Mouse (Mus musculus): ENCODE measurements around the gene Slc11a2. TPM values are rescaled to one million over a fixed set of nuclear protein-coding genes. Genes with fewer than 3 reads are reported as not detected.
"Not testable (repeated sequence)": the region's sequence is repeated elsewhere in the genome, so short reads cannot be mapped to it uniquely, and the experiment has no call there.

Slc11a2 gene
- total RNA-seq, 1 experiment from 2014 or later: 111 TPM

DNA sequence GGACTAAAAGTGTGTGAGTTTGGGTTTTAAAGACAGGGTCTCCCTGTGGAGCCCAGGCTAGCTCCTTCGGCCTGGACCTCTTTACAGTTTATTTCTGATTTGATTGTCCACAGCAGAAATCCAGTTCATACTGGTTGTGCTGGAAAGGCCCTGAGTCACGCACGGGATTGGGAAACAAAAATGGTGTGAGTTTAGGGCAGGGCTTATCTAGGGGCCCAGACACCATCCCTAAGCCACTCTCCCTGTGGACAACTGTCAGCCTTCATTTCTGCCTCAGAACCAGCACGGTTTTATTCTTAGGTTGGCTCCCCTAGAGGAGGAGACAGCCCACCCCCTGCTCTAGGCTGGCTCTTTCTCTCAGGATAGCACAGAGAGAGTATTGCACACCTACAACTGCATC, 8.4 kb upstream of the Slc11a2 start:
- DNase-seq: no peak

DNA sequence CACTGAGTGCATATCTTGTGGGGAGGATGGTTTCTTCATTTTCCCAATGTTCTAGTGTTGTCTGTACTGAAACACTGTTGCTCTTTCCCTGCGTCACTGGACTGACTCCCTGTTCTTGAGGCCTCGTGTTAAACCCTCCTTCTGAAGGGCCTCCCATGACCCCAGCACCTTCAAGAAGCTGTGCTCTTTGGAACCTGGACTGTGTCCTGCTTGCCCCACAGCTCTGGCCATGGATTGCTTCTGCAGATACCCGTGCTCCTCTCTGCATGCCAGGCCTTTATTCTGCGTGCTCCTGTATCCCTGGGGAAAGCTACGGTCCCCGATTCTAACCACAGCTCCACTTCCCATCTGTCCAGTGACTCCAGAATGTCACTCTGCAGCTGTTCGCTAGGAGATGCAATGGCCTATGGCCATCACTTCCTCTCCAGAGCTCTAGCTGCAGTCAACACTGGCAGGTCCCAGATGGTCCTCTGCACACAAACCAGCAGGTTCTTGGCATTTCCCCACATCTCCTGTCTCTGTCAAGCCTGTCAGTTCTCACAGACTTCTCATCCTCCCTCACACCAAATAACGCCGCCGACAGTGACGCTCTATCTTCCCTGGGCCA, 5.2 kb upstream of the Slc11a2 start:
- DNase-seq: no peak

DNA sequence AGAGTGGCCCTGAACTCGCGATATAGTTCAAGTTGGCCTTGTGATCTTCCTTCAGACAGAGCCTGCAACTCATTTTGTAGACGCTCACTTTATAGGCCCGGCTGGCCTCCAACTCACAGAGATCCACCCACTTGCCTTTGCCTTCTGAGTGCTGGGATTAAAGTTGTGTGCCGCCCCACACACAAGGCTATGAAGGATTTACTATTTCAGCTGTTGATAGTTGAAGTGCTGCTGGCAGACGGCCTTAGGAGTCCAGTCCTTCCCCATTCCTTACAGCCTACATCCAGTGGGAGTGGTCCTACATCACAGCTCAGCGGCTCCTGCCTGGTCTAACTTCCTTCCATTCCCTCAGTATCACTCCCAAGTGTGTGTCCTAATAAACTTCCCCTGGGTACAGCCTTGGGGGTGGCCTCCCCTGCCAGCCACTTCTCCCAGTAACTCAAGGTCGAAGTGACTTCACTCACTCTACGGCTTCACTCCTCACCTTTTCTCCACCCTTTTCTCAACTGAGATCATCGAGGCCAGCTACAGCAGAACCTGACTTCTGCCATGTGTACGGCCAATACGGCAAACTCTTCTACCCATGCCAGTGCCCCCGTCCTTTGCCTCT, 3.5 kb upstream of the Slc11a2 start:
- DNase-seq: peak; percentile 46

- no peak for DNase-seq
Observed at GRCm38 (mm10) chr15:100423916-100424315, 956 bp downstream of the Slc11a2 start.

DNA sequence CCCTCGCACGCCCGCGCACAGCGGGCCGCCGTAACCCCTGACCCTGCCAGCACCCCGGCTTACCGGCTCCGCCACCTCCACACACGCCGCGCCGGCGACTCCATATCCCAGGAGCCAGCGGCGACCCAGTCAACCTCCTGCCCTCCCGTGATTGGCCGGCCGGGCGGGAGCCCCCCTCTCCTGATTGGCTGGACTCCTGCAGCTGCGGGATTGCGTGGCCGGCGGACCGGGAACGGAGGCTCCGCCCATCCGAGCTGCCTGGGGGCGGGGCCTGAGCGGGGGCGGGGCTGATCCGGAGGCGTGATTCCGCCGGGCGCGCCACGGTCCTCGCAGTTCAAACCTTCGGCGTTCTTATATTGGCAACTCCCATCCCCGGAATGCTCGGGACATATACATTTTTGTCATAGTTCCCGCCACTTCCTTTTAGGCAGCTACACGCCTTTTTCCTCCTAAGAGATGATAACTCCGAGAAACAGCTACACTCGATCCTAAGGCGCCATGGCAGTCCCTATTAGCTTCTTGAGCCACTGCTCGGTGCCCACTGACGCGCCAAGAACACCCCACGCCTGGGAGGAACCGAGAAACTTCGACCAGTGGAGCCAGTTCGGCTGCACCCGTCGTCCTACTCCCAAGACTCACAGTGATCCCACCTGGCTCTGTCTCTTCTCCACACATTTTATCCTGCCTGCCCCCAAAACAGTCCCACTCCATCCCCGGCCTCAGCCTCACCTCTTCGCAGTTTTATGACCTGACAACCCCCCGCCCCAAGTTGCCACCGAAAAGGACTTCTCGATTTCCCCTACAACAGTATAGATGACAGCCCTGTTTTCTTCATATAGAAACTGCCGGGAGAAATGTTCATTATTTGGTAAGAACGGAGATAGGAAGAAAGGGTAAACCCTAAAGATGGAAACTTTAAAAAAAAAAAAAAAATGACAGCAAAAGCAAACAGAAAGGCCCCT, 1.7 kb downstream of the Slc11a2 start:
- peak; percentile 98 for DNase-seq

GRCm38 (mm10) chr15:100422476-100422875, 2.4 kb downstream of the Slc11a2 start:
- peak; percentile 58 for DNase-seq

DNA sequence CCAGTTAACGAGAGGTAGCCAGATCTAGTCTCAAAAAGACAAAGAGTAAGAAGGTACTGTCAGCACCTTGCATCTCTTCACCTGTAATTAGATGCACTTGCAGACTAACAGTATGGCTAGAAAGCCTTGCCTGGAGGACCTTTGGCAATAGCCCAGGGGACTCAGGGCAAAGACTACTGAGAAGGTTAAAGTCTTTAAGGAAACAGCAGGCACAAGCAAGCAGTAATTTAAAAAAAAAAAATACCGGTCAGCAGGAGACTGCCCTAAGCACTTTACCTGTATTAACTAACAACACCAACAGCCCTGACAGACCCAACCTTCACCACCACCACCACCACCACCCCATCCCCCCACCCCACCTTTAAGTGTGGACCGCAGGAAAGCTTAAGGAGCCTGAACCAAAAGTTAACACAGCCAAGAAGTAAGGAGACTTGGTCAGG, 3.1 kb downstream of the Slc11a2 start, which contains the start of gene Gm5475:
Gene Gm5475 (plus strand): TSS at position 390 of the 440 bp plus-strand sequence.
- not testable (repeated sequence) for DNase-seq

DNA sequence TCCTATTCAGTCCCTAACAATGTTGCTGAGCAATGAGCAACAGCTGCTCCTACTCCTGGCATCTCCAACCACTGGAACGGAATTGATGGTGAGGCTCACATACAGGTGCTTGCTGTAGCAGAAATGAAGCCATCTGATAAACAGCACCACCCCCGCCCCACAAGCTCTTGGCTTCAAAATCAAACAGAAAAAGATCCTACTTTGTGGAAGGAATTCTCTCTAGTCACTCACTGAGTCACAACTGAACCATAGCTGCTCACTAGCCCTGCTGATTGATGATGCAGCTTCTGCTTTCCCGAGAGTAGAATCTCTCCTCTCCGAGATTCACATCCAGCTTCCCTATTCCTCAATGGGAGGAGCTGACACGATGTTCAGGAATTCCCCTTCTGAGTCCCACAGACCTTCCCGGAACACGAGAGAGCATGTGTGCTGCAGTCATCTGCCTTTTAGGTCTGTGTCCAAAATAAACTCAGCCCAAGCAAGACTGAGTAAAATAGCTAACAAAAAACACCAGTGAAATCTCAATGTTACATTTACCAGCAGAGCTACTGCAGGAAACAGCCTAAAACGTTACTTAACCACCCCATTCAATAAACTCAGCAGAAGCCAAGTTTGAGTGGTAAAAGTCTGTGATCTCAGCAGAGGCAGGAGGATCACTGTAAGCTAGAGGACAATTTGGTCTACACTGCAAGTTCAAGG, 3.7 kb downstream of the Slc11a2 start:
- no peak for DNase-seq

DNA sequence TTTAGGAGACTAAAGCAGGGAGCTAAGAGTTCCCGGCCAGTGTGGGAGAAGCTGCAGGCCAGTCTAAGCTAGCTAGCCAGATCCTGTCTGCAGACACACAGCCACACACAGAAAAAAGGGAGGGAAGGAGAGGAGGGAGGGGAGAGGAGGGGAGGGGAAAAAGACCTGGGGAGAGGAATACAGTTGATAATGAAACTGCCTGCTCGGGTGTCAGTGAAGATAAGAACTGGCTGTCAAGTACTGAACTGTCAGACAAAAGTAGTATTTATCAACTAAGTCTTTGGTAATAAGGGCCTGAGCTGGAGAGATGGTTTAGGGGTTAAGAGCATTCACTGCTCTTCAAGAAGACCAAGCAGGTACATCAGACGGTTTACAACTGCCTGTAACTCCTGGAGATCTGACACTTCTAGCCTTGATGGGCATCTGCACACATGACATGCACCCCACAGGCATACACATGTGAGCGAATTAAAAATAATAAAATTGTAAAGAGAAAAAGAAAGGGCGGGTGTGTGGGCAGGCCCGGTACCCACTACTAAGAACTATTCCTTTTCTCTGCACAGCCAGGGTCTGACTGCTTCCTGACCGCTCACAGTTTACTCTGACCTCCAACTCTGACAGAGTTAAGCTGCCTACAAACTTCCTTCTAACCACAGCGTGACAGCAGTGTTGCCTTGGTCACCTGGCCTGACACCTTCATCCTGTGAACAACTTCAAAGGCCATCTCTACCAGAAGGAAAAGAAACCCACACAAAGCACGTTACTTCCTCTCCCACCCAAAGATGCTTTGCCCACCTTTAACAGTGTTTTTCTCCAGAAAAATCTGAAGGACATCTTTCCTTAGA, 4.7 kb downstream of the Slc11a2 start:
- DNase-seq: no peak

DNA sequence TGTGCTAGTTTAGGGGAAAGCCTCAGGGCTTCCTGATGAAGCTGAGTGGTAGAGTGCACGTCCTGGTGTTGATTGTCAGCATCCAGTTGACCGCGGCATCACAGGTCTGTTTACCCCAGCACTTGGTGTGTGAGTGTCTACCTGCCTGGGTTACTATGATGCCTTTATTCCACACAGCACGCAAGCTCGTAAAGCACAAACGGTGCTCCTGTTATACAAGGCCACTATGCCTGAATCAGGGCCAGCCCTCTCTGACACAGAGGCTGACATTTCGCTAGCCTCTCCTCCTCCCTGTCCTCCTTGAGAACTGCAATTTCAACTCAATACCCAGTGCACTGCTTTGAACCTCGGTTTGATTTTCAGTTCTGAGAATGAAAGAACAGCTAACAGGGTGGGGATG, 5.6 kb downstream of the Slc11a2 start:
- peak; percentile 62 for DNase-seq

DNA sequence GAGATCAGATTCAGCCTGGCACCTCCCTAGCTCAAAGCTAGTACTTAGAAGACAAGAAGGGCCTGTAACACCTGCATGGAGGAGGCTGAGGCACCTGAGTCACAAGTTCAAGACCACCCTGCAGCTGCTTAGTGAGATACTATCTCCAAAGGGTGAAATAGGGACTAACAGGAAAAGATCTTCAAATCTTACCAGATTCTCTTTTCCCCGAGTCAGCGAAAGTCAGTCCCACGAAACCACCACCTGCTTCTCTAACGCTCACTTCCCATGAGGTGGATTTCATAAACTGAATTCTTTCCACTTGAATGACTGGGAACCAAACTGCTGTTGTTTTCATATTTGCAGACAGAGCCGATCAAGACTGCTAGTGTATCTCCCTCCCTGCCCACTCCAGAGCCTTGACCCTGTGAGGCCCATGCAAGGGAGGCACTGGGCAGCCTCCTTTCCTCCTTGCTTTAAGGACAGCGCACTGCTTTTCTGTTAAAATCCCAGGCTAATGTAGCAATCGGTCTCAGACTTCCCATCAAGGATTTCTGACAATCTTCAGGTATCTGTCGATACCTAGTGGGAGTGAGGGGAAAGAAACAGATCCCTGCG, 6.9 kb downstream of the Slc11a2 start:
- no peak for DNase-seq

DNA sequence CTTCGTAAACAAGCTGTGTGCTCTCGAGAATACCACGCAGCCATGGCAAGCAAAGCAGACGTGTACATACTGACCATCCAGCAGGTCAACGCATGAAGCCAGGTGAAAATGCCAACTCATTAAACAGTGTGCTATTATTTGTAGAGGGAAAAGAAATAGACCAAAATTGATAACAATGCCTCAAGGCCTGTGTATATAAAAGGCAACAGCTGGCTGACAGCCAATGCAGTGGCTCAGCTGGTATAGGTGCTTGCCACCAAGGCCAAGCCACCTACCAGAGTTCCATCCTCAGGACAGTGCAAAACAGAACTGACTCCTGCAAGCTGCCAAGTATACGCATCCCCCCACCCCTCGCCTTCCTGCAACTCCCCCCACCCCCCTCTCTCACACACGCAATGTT, 9.2 kb downstream of the Slc11a2 start:
- peak; percentile 52 for DNase-seq

DNA sequence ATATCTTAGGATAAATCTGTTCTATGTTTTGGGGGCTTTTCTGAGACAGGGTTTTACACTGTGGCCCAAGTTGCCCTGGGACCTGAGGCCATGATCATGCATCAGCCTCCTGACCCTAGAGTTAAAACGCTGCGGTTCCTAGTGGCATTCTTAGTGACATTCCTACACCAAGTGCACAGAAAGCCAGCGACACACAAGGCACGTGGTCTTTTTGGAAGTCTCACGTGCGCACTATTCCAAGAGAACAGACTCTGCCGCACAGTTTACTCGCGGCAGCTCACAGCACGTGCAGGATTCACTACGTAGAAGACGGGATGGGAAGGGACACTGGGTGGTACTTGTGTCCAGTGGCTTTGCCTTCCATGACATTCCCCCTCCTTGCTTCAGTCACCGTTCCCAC, 9.9 kb downstream of the Slc11a2 start:
- DNase-seq: no peak

DNA sequence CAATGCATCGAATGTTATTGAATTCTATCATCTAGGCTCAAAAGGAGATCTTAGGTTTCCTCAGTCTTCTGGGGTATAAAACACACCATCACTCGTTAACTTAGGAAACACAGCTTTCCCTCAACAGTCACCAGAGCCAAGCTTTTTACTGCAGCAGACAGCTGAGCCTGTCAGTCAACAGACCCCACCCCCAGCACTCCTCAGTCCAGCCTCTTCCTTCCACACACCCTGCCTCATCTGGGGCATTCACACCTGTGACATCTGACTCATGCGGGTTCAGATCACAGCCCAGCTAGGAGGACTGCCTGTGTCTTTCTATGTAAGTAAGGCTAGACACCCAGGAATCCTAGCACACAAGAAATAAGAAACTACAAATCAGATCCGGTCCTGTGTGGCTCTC, 10.9 kb downstream of the Slc11a2 start:
- DNase-seq: no peak

- DNase-seq: no peak
Observed at GRCm38 (mm10) chr15:100413306-100413705, 11.6 kb downstream of the Slc11a2 start.

DNA sequence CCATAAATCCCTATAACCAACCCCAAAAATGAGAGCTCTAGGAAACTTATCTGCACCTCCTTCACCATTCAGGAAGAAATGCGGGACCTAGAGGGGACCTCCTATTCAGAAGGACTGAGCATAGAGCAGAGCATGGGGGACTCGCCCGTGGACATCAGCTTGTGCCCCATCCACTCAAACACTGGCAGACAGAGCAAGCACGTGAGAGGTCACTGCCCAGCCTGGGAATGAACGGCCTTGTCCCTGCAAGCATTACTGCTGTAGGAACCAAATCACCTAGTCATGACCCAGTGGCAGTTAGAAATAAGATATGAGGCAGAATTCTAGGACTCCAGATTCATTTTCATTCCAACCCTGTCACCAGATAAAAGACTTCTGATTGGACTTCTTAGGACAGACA, 13.1 kb downstream of the Slc11a2 start:
- DNase-seq: no peak

DNA sequence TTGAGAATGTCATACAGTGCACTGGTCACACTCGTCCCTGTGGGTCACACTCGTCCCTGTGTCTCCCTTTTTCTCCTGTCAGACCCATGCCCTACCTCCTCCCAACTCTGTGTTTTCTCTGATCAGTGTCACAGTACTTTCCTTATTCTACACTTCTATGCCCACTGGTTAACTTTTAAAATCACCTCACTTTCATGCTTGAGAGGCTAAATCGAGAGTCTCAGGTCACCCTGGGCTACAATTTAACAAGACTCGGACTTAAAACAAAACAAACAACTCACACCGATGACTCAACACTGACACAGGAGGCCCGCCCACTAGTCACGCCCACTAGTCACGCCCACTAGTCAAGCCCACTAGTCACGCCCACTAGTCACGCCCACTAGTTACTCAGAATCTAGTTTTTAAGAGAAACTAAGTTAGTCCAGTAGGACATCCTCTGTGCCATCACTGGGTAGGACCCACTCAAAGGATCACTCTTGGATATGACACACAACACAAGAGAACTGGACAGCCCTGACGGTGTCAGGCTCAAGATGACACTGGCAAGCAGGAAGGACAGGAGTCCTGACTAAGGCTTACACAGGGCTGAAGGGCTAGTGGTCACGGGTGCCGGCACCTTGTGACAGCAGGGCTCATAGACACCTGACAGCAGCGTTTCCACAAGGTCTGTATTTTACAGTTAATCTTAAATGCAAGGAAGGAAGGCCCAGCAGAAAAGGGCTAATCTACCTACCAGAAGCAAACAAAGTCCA, 13.8 kb downstream of the Slc11a2 start:
- DNase-seq: peak; percentile 73

GRCm38 (mm10) chr15:100406088-100406487, 18.8 kb downstream of the Slc11a2 start:
- DNase-seq: no peak

DNA sequence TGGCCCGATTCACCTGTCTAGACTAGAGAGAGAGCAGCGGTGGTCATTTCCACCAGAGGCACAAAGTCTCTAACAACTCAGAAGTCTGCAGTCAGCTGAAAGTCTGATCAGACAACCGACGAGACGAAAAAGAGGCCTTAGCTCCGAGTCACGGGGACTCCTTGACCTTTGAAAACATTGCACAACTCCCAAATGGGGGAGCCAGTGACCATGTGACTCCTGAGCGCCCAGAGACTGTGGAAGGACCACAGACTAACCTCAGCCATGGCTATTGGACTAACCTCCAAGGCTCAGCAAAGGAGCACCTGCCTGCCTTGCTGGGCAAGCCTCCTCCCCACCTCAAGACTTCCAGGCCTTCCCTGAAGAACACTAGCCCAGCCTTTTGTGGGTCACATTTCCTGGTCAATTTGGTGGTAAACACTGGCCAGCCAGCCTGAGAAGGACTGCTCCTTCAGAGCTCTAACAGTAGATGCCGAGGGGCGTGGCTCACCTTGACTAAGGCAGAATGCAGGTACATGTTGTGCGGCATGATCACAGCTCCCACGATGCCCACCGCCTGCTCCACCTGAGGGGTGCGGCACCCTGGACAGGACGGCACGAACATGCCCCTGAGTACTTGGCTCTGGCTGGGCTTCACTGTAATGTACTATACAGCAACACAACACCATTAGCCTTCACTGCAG, 21.4 kb downstream of the Slc11a2 start:
- DNase-seq: peak; percentile 59

DNA sequence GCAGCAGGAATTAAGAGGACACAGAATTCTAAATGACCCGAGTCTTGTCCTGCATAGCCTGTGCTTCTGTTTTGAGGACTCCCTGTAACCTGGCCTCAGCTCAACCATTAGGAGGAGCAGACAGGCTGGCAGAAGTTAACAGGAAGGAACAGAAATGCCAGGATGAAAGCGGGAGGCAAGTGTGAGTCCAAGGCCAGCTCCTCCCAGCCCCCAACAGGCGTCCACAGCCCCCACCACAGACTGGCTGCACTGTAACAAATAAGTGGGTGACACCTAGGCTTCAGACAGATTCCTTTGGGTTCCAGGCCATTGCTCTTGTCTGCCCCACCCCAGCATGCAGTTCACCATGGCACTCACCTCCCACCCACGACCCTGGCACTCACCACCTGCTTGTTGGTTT, 22.1 kb downstream of the Slc11a2 start:
- no peak for DNase-seq
